Mouse (Mus musculus) kidney, embryonic 15.5 days (tissue): Measurements from ENCODE around the gene Clta. TPM values are rescaled to one million over a fixed set of nuclear protein-coding genes. Genes with fewer than 3 reads are reported as not detected.
"Not testable (repeated sequence)": the region's sequence is repeated elsewhere in the genome, so short reads cannot be mapped to it uniquely, and the experiment has no call there.

ENCODE experiments used
- ATAC-seq: fragments of 200-750 bp; cut with Nextera tagmentation; replicated peaks from 2 replicates; pipeline ENCODE4 v1.8.0; 2017; ENCODE audit warnings: moderate TSS enrichment; ENCODE audit not compliant: low FRiP score
- H3K27ac ChIP-seq: fragments of 300-500 bp; sonication (generic); 2 replicates; pipeline ENCODE4 v1.5.1; 2015; ENCODE audit warnings: mild to moderate bottlenecking, inconsistent platforms
- H3K27me3 ChIP-seq: fragments of 300-500 bp; sonication (generic); 2 replicates; pipeline ENCODE4 v1.6.1; 2015; ENCODE audit warnings: inconsistent platforms
- H3K36me3 ChIP-seq: fragments of 300-500 bp; sonication (generic); 2 replicates; pipeline ENCODE4 v1.6.1; 2015; ENCODE audit warnings: inconsistent platforms
- H3K4me1 ChIP-seq: fragments of 300-500 bp; sonication (generic); 2 replicates; pipeline ENCODE4 v1.6.1; 2015; ENCODE audit warnings: inconsistent platforms
- H3K4me2 ChIP-seq: fragments of 300-500 bp; sonication (generic); 2 replicates; pipeline ENCODE4 v1.6.1; 2015; ENCODE audit warnings: moderate library complexity, mild to moderate bottlenecking, inconsistent platforms
- H3K4me3 ChIP-seq: fragments of 300-500 bp; sonication (generic); replicated peaks from 2 replicates; pipeline ENCODE4 v1.5.1; 2015; ENCODE audit warnings: mild to moderate bottlenecking, inconsistent platforms
- H3K9ac ChIP-seq: fragments of 300-500 bp; sonication (generic); 2 replicates; pipeline ENCODE4 v1.6.1; 2015; ENCODE audit warnings: mild to moderate bottlenecking, inconsistent platforms
- H3K9me3 ChIP-seq: fragments of 300-500 bp; sonication (generic); replicated peaks from 2 replicates; pipeline ENCODE4 v1.6.1; 2016; ENCODE audit warnings: inconsistent platforms
- WGBS: fragments of 180-500 bp; shearing (Covaris S2); methylation state at CpG from one replicate; pipeline ENCODE4 v1.1.7; 2015; ENCODE audit warnings: mixed read lengths; 5-methylcytosine and 5-hydroxymethylcytosine counted together
- polyA plus RNA-seq: library from polyadenylated mRNA; unstranded; fragments of >200 nt; fragmentation: Nextera tagmentation; extraction: Ambion mirVana; gene quantifications from 2 replicates; pipeline ENCODE4 v1.2.1, GENCODE M21; 2015

Clta gene
- polyA plus RNA-seq, 1 experiment from 2014 or later = 236 TPM

- WGBS = 84% methylated on average over 5 of the region's 5 CpGs
- Histone ChIP-seq H3K9me3 (no peaks in the 10 kb centered on the region), H3K4me3 (no peak overlapping the region), H3K27me3 (no peaks in the 10 kb centered on the region), H3K9ac (no peak overlapping the region), H3K4me1 (no peaks in the 10 kb centered on the region), H3K4me2 (no peak overlapping the region), H3K27ac (no peak overlapping the region), H3K36me3 (peaks cover 94% of the 10 kb centered on the region)
- ATAC-seq = no peak
These were observed 27.3 kb downstream of the Clta start for GRCm38 (mm10) chr4:44031521-44031920.

DNA sequence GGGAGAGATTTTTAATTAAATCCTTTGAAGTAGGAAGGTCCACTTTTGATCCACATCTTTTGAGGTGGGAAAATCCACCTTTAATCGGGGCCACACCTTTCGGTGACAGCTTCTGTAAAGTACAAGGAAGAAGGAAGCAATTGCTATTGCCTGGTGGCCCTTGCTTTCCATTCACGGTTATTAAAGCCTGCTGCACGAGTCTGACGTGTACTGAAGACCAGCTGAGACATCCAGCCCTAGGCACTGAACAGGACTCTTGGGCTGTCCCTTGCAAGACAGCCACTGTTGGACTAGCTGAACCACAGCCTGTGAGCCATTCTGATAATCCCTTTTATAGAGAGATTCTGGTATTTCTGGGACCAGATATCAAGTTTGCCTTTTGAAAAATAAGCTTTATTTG is 32.2 kb downstream of the Clta start:
- no peak overlapping the region for H3K9ac ChIP-seq
- no peaks in the 10 kb centered on the region for H3K4me1 ChIP-seq
- peaks cover 91% of the 10 kb centered on the region for H3K36me3 ChIP-seq
- no peak for ATAC-seq
- H3K9me3 ChIP-seq = no peaks in the 10 kb centered on the region
- no peak overlapping the region for H3K4me3 ChIP-seq
- 78% methylated on average over 5 of the region's 5 CpGs for WGBS
- no peaks in the 10 kb centered on the region for H3K27me3 ChIP-seq
- H3K4me2 ChIP-seq = no peak overlapping the region
- H3K27ac ChIP-seq = no peak overlapping the region

DNA sequence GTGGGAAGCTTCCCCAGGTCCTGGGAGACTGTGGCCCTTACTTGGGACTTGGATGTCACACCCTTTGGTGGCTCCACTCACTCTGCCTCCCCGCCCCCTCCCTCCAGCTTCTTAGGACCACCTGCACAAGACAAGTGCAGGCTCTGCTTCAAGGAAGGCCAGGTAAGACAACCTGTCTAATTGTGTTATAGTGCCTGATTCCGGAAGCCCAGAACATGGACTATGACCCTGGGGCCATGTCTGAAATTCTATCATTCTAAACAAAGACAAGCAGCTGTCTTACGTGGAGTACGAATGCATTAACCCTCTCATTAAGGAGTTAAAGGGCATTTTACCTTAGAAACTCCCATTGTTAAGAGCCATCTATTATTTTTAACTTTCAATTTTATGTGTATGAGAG is 36.5 kb downstream of the Clta start:
- H3K4me3 ChIP-seq = no peak overlapping the region
- no peak overlapping the region for H3K27ac ChIP-seq
- 94% methylated on average over 4 of the region's 4 CpGs for WGBS
- no peak overlapping the region for H3K4me2 ChIP-seq
- ATAC-seq = no peak
- H3K9ac ChIP-seq = no peak overlapping the region
- no peaks in the 10 kb centered on the region for H3K27me3 ChIP-seq
- H3K9me3 ChIP-seq = no peaks in the 10 kb centered on the region
- no peaks in the 10 kb centered on the region for H3K4me1 ChIP-seq
- peaks cover 78% of the 10 kb centered on the region for H3K36me3 ChIP-seq

DNA sequence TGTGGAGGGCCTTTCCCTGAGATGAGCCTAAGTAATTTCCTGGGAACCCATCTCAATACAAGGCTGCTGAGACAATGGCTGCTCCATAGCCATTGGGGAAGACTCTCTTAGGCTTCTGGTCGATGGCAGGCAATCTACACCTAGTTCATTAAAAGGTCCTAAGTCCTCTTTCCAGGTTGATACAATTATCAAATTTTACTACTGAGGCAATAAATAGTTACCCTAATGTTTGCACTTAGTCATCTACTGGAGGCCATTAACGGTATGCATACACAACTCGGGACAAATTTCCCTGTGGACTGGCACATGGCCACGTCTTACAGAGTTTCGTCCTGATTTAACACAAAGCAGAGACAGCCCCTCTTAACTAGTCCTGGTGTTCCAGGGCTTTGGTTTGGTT is 38.2 kb downstream of the Clta start:
- WGBS = 89% methylated on average over 5 of the region's 5 CpGs

DNA sequence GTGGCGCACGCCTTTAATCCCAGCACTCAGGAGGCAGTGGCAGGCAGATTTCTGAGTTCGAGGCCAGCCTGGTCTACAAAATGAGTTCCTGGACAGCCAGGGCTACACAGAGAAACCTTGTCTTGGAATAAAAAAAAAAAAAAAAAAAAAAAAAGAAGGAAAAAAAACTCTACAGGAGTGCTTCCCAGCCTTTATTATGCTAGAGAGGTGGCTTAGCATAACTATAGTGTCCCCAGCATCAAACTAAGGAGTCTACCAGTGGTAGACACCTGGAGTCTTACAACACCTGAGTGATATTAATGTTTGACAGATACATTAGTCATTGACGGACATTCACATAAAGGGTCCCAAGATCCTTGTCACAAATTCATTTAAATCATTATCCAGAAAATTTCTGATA is 38.9 kb downstream of the Clta start:
- not testable (repeated sequence) for H3K27ac ChIP-seq, H3K9ac ChIP-seq, ATAC-seq, H3K4me2 ChIP-seq, H3K27me3 ChIP-seq, H3K9me3 ChIP-seq, H3K4me3 ChIP-seq, H3K4me1 ChIP-seq
- H3K36me3 ChIP-seq = peaks cover 73% of the 10 kb centered on the region
- 97% methylated on average over 4 of the region's 4 CpGs for WGBS

More for the DNA sequence above, 38.2 kb downstream of the Clta start:
- Histone ChIP-seq H3K36me3 (peaks cover 74% of the 10 kb centered on the region), H3K27ac (no peak overlapping the region), H3K9ac (no peak overlapping the region), H3K4me2 (no peak overlapping the region), H3K4me1 (no peaks in the 10 kb centered on the region), H3K9me3 (no peaks in the 10 kb centered on the region), H3K27me3 (no peaks in the 10 kb centered on the region), H3K4me3 (no peak overlapping the region)
- ATAC-seq = no peak

DNA sequence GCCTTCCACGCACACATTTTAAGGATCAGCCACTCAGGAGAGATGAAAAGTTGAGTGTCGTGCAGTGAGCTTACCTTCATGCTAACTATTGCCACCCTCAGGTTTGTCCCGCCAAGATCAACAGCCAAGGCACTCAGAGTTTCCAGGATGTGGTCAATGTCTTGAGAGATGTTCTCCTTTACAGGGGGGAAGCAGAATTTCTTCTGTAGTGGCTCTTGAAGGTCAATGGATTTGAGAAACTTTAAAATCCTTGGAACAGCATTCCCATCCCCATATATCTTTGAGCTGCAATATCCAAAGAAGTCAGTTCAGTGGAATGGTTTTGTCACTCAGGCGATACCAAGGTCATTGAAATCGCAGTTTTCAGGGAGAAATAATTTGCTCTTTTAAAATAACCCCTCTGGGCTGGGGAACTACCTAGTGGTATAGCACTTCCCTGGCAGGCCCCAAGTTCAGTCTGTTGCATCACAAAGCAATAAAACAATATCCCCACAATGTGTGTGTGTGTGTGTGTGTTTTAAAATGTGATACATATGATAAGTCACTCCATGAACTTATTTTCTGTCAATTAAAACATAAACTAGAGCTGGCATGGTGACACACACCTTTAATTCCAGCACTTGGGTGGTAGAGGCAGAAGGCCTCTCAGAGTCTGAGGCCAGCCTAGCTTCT is 40.6 kb downstream of the Clta start:
- peaks cover 62% of the 10 kb centered on the region for H3K36me3 ChIP-seq
- no peaks in the 10 kb centered on the region for H3K27me3 ChIP-seq
- no peaks in the 10 kb centered on the region for H3K4me1 ChIP-seq
- H3K4me3 ChIP-seq = no peak overlapping the region
- 94% methylated on average over 5 of the region's 5 CpGs for WGBS
- ATAC-seq = no peak
- H3K9ac ChIP-seq = no peak overlapping the region
- no peak overlapping the region for H3K27ac ChIP-seq
- H3K9me3 ChIP-seq = no peaks in the 10 kb centered on the region
- no peak overlapping the region for H3K4me2 ChIP-seq

DNA sequence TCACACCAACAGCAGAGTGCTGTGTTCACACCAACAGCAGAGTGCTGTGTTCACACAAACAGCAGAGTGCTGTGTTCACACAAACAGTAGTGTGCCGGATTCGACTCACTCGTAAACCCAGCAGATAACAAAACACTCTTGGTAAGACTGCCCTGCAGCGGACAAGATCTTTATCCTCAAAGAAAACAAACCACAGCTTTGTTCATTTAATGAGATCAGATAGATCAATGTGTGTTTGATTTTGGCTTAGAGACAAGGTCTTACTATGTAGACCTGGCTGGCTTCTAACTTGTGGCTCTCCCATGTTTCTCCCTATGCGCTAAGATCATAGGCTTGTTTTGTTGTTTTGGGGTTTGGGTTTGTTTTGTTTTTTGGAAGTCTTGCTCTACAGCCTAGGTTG is 41.8 kb downstream of the Clta start:
- WGBS = 67% methylated on average over 5 of the region's 5 CpGs
- Histone ChIP-seq H3K27ac (no peak overlapping the region), H3K4me3 (no peak overlapping the region), H3K36me3 (peaks cover 56% of the 10 kb centered on the region), H3K27me3 (no peaks in the 10 kb centered on the region), H3K4me1 (no peaks in the 10 kb centered on the region), H3K9ac (no peak overlapping the region), H3K9me3 (no peaks in the 10 kb centered on the region), H3K4me2 (no peak overlapping the region)
- ATAC-seq = no peak

- Histone ChIP-seq H3K4me2 (no peak overlapping the region), H3K9me3 (no peaks in the 10 kb centered on the region), H3K9ac (no peak overlapping the region), H3K4me1 (no peaks in the 10 kb centered on the region), H3K27ac (no peak overlapping the region), H3K27me3 (no peaks in the 10 kb centered on the region), H3K36me3 (peaks cover 44% of the 10 kb centered on the region), H3K4me3 (no peak overlapping the region)
- 64% methylated on average over 5 of the region's 5 CpGs for WGBS
- ATAC-seq = no peak
These were observed 45.6 kb downstream of the Clta start for GRCm38 (mm10) chr4:44049812-44050211.

DNA sequence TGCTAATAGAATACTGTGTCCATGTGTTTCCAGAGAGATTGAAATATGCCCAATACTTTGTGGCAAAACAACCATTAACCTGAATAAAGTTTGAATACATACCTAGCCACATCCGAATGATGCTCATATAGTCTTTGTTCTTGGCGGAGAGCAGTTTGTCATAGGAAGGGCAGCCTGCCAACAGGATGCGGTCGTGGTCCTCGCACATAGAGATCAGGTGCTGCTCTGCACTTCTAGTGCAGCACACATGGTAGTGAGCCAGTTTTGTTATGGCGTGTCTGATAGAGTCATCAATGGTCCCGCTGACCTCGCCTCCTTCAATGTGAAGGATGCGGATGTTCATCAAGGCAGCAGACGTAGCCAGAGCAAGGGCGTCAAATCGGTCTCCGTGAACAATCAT is 55.4 kb downstream of the Clta start:
- ATAC-seq = no peak
- Histone ChIP-seq H3K27ac (no peak overlapping the region), H3K4me3 (no peak overlapping the region), H3K36me3 (peaks cover 11% of the 10 kb centered on the region; the same call in 1 of the 2 replicates), H3K9me3 (no peaks in the 10 kb centered on the region), H3K9ac (no peak overlapping the region), H3K4me1 (no peaks in the 10 kb centered on the region), H3K27me3 (no peaks in the 10 kb centered on the region), H3K4me2 (no peak overlapping the region)
- WGBS = 91% methylated on average over 13 of the region's 13 CpGs

GRCm38 (mm10) chr4:44062062-44062461 is 57.8 kb downstream of the Clta start:
- WGBS = 61% methylated on average over 9 of the region's 9 CpGs
- Histone ChIP-seq H3K9ac (no peak overlapping the region), H3K27ac (no peak overlapping the region), H3K4me2 (no peak overlapping the region), H3K9me3 (no peaks in the 10 kb centered on the region), H3K4me3 (no peak overlapping the region), H3K36me3 (peaks cover 11% of the 10 kb centered on the region; the same call in 1 of the 2 replicates), H3K27me3 (no peaks in the 10 kb centered on the region), H3K4me1 (peaks cover 5% of the 10 kb centered on the region; the same call in 1 of the 2 replicates)
- ATAC-seq = no peak

DNA sequence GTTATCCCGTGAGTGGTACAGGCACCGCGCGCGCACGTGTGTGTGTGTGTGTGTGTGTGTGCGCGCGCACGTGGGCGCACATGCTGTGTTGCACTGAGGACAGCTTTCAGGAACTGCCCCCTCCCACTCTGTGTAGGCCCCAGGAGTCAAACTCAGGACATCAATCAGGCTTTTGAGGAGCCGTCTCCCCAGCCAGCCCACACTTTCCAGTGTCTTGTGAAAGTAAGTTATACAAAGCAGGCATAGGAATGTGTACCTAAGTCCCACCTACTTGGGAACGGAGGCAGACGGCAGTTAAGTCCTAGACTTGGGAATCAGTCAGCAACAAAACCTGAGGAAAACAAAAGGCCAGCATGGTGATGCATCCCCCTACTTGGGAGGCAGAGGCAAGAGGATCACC is 58.6 kb downstream of the Clta start:
- ATAC-seq = no peak
- no peak overlapping the region for H3K9ac ChIP-seq
- no peaks in the 10 kb centered on the region for H3K27me3 ChIP-seq
- H3K4me1 ChIP-seq = peaks cover 9% of the 10 kb centered on the region; the same call in 1 of the 2 replicates
- H3K27ac ChIP-seq = no peak overlapping the region
- peaks cover 11% of the 10 kb centered on the region; the same call in 1 of the 2 replicates for H3K36me3 ChIP-seq
- H3K4me2 ChIP-seq = no peak overlapping the region
- 86% methylated on average over 14 of the region's 14 CpGs for WGBS
- H3K4me3 ChIP-seq = no peak overlapping the region
- H3K9me3 ChIP-seq = no peaks in the 10 kb centered on the region

GRCm38 (mm10) chr4:44065355-44066025 is 61.2 kb downstream of the Clta start:
- Histone ChIP-seq H3K9me3 (no peaks in the 10 kb centered on the region), H3K4me3 (0 out of 2 replicates have a peak overlapping the region, but pooled peaks have one; percentile 0), H3K27ac (peak overlapping the region; percentile 42; the same call in 1 of the 2 replicates), H3K9ac (no peak overlapping the region), H3K4me1 (peaks cover 16% of the 10 kb centered on the region; the same call in 1 of the 2 replicates), H3K36me3 (no peaks in the 10 kb centered on the region), H3K27me3 (no peaks in the 10 kb centered on the region), H3K4me2 (peak overlapping the region; percentile 48)
- 23% methylated on average over 16 of the region's 16 CpGs for WGBS
- peak; percentile 79 for ATAC-seq
